Mouse (Mus musculus): ENCODE data around the gene Ap5s1.

Ap5s1 gene

DNA sequence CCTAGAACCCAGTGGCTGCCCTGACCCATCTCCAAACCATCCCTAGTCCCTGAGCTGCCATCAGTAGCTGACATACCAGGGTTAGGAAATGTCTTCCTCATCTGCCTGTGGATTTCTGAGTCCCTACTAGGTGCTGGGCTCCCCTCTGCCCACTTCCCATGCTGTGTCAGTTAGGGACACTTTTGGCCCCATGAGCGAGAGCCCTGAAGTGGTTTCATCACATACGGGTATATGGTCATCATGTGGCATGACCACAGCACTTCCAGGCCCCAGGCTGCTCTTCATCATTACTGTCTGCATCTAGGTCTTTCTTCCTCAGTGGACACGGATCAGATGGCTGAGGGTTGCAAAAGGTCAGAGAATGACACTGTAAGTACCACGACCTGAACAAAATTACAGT, at the start of gene Ap5s1:
Gene Ap5s1, plus strand, starts transcription at position 301 of the 400 bp plus-strand sequence.
- DNase-seq, result no peak

DNA sequence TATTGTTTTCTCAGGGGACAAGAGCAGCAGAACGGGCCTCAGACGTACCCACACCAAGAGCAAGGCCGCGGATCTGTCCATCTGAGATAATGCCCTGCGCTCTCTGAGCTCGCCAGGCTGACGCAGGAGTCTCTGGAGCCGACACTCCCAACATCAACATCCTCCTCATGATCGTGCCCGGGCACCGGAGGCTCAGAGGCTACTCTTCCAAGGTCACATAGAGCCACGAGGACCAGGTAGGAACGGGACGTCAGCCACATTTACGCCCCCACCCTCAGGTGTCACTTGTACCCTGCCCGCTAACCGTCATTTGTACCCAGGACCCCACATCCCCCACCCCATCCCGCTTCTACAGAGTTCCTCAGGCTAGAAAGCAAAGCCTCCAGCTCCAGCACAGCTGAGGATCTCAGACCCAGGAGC, 47.4 kb upstream of the Ap5s1 start:
- no peak for DNase-seq

- DNase-seq, result peak; percentile 97
Measured at GRCm38 (mm10) chr2:131159938-131160581, 46.8 kb upstream of the Ap5s1 start, which contains the start of gene 1700037H04Rik. Gene 1700037H04Rik, minus strand, starts transcription at chr2:131160081.

DNA sequence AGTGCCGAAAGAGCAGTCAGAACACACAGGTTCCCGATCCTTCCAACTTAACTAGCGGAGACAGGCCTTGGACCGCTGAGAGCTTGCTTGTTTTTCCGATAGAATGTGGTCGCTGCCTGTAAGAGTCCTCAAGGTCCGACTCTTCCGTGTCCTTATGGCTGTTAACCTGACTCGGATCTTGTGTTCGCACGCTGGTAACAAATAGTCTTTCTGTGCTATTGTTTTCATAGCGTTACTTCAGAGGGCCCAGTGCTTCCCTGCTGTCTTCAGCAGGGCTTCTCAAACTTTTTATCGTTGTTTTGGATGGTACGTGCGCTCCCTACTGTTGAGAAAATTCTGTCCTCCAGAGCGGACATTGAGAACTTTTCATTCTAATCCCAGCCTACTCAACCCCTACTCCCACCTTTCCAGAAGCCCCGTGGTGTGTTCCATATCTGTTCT, 46.2 kb upstream of the Ap5s1 start:
- DNase-seq, result peak; percentile 39 to 49

- peak; percentile 83 to 89 for DNase-seq
Measured at GRCm38 (mm10) chr2:131163924-131164323, 43.0 kb upstream of the Ap5s1 start.

- no peak for DNase-seq
Measured at GRCm38 (mm10) chr2:131166172-131166571, 40.7 kb upstream of the Ap5s1 start.

GRCm38 (mm10) chr2:131167984-131168383, 38.9 kb upstream of the Ap5s1 start:
- no peak for DNase-seq

- DNase-seq, result no peak
Measured at GRCm38 (mm10) chr2:131168914-131169313, 38.0 kb upstream of the Ap5s1 start.

GRCm38 (mm10) chr2:131170936-131171335, 35.9 kb upstream of the Ap5s1 start:
- no peak for DNase-seq

GRCm38 (mm10) chr2:131171401-131172104, 35.3 kb upstream of the Ap5s1 start:
- DNase-seq, result peak; percentile 57 to 79

- no peak for DNase-seq
Measured at GRCm38 (mm10) chr2:131172322-131172721, 34.6 kb upstream of the Ap5s1 start.

DNA sequence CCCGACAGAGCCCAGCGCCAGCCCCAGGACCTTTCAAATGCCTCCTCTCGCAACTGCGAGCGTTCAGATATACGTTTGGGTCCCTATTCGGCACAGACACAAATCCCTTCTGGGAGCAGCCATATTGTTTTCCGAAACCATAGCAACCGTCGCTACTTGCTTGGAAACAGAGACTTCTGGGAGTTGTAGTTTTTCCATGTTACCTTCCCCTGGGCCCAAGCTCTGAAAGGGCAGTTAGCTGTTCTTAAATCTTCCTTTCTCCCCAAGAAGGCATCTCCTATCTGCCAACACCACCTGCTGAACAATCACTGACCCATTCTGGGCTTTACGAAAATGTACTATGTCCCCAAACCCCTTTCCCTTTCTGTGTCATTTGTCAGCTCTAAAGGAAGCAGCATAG, 32.2 kb upstream of the Ap5s1 start:
- DNase-seq, result peak; percentile 69 to 76

GRCm38 (mm10) chr2:131175286-131175944, 31.5 kb upstream of the Ap5s1 start:
- DNase-seq, result peak; percentile 40 to 55

- peak; percentile 55 to 57 for DNase-seq
Measured at GRCm38 (mm10) chr2:131175945-131176309, 31.0 kb upstream of the Ap5s1 start.

DNA sequence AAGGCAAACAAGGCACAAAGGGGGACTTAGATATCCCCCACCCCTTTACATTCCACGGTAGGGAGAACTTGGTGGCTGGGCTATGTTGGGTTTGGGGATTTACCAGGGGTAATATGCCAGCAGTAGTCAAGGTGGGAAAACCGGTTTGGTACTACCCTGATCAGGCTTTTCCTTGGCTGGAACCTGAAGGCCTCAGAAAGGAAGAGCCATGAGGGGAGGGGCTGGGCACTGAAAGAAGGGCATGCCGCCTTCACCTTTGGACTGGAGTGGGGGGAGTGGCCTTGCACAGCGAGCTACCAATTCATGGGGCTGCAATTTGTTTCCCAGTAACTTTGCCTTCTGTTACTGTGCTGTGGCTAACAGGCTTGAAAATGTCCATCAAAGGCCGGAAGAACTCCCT, 30.4 kb upstream of the Ap5s1 start:
- DNase-seq, result peak; percentile 84 to 88

DNA sequence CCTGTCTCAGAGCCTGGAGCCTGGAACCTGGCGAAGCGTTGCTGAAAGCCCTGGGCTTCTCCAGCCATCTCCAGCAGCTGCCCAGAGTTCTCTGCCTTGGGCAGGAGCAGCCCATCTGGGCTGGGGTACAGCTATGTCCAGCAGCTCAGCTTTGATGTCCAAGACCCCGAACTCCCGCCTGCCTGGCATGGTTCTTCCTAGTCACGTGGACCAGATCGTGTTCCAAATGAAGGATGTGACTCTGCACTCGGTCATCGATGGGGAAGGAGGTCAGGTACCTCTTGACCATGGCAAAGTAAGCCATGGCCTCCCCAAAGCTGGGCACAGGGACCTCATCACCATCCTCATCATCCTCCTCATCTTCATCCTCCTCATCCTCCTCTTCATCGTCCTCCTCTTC, 28.9 kb upstream of the Ap5s1 start:
- DNase-seq, result peak in 1 of 2 experiments; percentile 41

GRCm38 (mm10) chr2:131178828-131179245, 28.0 kb upstream of the Ap5s1 start:
- DNase-seq, result peak in 1 of 2 experiments; percentile 41

- DNase-seq, result peak; percentile 55 to 60
Measured at GRCm38 (mm10) chr2:131179246-131179886, 27.5 kb upstream of the Ap5s1 start.

DNA sequence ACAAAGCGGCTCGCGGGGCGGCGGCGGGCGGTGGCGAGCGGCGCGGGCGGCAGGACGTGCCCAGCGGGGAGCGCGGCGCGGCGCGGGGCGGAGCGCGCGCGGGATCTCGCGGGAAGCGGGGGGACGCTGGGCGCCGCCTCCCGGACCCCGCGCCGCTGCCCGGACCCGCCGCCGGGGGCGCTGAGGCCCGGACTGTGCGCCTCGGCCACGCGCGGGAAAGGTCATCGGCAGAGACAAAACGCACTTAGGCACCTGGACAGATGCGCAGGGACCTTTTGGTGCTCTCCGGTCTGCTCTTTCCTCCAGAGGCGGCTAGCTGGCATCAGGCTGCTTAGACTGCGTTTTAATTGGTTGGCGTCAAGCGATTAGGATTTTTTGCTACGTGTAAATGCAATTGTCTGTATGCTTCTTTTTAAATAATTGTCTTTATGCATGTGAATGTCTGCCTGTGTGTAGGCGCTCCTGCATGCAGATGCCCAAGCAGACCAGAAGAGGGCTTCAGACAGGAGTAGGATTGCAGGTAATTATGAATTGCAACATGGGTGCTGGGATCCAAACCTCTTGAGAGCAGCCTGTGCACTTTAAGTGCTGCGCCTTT, 26.8 kb upstream of the Ap5s1 start, which contains the start of gene Cenpb:
Gene Cenpb, minus strand, starts transcription at position 78 of the 598 bp plus-strand sequence.
- DNase-seq, result peak; percentile 82 to 88

GRCm38 (mm10) chr2:131186343-131186742, 20.5 kb upstream of the Ap5s1 start:
- DNase-seq, result no peak

DNA sequence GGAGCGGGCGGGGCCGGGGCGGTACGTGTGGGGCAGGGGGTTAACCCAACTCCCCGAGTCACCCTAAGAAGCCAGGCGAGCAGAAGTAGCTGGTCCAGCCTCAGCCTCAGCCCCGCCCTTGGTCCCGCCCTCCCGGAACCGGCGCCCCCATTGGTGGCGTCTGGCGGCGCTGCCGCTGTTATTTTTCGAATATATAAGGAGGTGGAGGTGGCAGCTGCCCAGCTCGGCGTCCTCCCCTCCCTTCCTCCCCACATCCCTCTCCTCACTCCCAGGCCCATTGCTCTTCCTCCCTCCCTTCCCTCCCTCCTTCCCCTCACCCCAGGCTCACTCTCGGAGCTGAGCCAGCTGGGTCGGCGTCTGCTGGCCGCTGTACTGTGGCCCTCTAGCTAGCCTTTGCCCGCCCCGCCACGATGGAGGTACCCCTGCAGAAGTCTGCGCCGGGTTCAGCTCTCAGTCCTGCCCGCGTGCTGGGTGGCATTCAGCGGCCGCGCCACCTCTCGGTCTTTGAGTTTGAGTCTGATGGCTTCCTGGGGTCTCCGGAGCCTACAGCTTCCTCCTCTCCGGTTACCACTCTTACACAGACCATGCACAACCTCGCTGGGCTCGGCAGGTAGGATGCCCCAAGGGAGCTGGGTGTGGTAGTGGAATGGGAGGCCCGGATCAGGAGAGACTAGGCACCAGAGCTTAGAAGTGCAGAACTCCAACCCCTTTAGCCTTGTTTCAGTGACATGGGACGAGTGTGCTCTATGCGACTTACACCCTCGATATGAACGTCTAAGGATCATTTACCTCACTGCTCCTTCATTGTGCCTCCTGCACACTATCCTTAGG, 19.9 kb upstream of the Ap5s1 start, which contains the start of the genes Cdc25b and Spef1:
Gene Cdc25b, plus strand, starts transcription at position 179 of the 831 bp plus-strand sequence.
Gene Spef1, minus strand, starts transcription at position 512 of the 831 bp plus-strand sequence.
- peak; percentile 83 to 85 for DNase-seq

- DNase-seq, result no peak
Measured at GRCm38 (mm10) chr2:131187602-131187922, 19.3 kb upstream of the Ap5s1 start.
